Mouse (Mus musculus): ENCODE data around the gene Slit3.

- no peak for TF ChIP-seq CTCF (IDR thresholded peaks at IDR 0.05; ENCODE audit: low read depth, low read length)
- no peak for TF ChIP-seq GATA1 (IDR thresholded peaks at IDR 0.05; ENCODE audit: borderline replicate concordance, low read length)
- no peak for TF ChIP-seq GATA2 (IDR thresholded peaks at IDR 0.05; ENCODE audit: borderline replicate concordance, low read depth, low read length)
- no peak for TF ChIP-seq POLR2AphosphoS5 (IDR thresholded peaks at IDR 0.05; ENCODE audit: insufficient replicate concordance, low read depth, low read length)
- TF ChIP-seq TAL1 (conservative IDR thresholded peaks at IDR 0.05; ENCODE audit: low read depth, low read length), result no peak
Observed at GRCm38 (mm10) chr11:35248088-35248487, 127.1 kb downstream of the Slit3 start.

All from G1E (cell line).